Mouse (Mus musculus) left cerebral cortex, adult 8-10 months (tissue): ENCODE results near the gene Clcc1. TPM values are rescaled to one million over a fixed set of nuclear protein-coding genes. Genes with fewer than 3 reads are reported as not detected.
"Not testable (repeated sequence)": the region's sequence is repeated elsewhere in the genome, so short reads cannot be mapped to it uniquely, and the experiment has no call there.

Experiments used
- DNase-seq, 2 experiments: peaks; one replicate each; pipeline ENCODE4 v3.0.0; 2022; ENCODE audit warnings: low spot score in 2 of 2
- total RNA-seq, 4 experiments: library from RNA; stranded (reverse); gene quantifications; 2 replicates each; pipeline ENCODE4 v1.2.4; 2022

Clcc1 gene
- 10 to 100 TPM; 33.7 to 37.9 (median 35.7) TPM for total RNA-seq

DNA sequence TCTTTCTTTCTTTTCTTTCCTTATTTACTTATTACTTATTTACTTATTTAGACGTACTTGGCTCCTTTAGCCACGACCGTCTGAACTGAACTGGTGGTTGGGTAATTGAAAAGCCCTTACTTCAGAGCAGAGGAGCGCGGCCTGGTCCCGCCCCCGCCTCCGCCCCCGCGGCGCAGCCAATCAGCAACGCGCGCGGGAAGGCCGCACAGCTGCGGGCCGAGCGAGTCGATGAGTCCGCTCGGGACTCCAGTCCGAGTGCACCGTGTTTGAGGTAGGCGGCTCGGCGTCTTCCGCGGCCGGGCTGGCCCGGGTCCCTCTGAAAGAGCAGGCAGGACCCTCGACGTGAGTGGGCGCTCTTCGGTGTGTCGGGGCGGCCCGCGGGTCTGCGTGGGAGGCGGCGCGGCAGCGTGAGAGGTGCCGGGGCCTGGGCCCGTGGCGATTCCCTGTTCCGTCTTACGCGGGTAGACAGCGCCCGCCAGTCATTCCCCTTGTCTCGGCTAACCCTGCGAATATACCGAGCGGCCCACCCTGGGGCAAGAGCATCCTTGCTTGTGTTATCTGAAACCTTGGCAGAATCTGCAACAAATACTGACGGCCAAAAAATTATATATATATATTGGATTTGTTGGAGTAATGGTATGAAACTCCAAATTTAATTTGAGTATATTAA, at the start of gene Clcc1:
TSS of gene Clcc1 (plus strand) at position 204 of the 670 bp plus-strand sequence.
- peak; percentile 89 to 94 for DNase-seq

DNA sequence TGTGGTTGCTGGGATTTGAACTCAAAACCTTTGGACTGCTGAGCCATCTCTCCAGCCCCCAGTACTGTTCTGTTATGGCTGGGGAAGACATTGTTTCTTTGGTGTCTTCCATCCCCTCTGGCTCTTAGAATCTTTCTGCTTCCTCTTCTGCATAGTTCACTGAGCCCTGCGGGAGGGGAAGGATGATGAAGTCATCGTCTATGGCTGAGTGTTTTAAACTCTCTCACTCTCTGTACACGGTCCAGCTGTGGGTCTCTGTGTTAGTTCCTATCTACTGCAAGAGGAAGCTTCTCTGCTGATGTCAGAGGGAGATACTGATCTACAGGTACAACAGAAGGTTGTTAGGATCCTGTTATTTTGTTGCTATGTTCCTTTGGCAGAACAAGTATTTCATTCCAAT, 44.8 kb upstream of the Clcc1 start:
- no peak for DNase-seq

DNA sequence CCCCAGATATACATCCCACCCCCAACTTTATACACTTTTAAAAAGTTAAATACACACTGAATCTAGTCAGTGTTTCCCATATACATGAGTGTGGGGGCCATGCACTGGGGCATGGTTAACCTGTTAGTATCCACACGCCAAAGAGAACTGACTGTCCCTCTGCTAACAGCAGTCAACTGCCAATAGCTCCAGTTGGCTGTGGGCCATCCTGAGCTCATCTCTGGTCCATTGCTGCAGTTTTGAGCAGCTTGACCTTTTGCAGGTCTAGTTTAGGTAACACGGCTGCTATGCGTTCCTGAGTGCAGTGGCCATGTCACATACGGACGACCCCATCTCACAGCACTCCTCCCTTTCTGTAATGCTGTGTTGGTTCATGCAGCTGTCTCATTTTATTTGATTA, 19.0 kb upstream of the Clcc1 start:
- no peak for DNase-seq

DNA sequence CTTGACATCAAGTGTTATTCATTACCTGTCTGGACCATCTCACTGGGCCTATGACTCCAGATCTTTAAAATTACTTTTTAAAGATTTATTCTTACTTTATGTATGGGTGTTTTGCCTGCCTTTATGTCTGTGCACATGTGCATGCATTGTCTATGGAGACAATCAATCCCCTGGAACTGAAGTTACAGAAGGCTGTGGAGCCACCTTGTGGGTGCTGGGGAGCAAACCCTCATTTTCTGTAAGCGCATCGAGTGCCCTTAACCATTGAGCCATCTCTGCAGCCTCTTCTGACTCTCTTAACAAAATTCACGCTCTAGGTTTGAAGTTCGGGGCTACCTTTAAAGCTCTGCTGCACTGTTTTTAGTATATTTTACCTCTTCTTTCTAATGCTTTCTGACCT, 14.3 kb upstream of the Clcc1 start:
- DNase-seq = no peak

DNA sequence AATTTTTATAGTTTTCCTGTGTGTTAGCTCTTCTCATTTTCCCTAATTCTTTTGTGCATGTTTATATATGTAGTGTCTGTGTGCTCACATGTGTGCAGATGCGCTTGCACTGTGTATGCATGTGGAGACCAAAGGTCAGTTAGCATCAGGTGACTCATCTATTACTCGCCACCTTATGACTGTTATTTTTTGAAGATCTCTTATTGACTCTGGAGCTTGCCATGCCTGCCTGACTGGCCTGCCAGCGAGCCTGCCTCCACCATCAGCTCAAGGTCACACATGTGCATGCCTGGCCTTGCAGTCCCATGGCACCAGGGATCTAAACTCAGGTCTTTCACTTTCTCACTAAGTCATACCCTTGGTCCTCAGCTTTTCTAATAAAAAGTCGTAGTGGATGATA, 12.7 kb upstream of the Clcc1 start:
- no peak for DNase-seq

DNA sequence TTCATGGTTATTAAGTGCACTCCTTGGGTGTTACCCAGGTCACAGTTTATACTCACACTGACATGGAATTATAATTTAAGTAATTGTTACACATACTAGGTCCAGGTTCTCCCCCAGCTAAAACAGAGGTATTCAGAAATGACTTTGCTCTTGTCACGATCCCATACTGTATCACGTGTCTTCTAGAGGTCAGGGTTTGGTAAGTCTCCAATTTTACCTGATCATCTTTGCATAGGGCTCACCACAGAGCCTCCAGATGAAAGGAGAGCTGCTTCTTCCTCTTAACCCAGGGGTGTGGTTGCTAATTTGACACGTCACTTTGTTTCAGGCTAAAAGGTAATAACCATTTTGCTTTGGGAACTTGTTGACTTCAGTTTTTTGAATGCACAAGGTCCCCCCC, 8.9 kb upstream of the Clcc1 start:
- no peak for DNase-seq

DNA sequence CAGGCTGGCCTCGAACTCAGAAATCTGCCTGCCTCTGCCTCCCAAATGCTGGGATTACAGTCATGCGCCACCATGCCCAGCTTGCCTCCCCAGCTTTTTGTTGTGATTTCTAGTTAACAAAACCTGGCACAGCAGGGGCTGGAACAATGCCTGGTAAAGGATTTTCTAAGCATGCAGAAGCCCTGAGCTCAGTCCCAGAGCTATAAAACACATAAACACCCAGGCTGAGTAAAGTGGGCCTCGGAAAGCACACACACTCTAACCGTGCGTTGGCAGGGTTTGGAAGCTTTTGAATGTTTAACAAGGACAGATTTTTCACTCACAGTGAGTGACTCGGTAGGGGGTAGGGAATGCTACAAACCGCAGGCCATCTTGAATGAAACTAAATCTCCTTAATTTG, 7.7 kb upstream of the Clcc1 start:
- DNase-seq = no peak

DNA sequence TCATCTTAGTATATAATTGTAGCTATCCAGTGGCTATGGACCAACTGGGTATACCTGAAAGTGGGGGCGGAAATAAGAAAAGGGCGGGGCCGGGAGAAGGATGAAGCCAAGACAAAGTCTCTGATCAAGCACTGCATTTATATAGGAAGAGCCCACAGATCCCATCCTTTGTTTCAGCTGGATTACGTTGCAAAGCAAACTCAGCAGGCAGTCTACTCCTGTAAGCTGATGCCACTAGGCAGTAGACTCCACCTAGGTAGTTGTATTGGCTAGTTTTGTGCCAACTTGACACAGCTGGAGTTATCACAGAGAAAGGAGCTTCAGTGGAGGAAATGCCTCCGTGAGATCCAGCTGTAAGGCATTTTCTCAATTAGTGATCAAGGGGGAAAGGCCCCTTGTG, 6.0 kb upstream of the Clcc1 start:
- not testable (repeated sequence) for DNase-seq

DNA sequence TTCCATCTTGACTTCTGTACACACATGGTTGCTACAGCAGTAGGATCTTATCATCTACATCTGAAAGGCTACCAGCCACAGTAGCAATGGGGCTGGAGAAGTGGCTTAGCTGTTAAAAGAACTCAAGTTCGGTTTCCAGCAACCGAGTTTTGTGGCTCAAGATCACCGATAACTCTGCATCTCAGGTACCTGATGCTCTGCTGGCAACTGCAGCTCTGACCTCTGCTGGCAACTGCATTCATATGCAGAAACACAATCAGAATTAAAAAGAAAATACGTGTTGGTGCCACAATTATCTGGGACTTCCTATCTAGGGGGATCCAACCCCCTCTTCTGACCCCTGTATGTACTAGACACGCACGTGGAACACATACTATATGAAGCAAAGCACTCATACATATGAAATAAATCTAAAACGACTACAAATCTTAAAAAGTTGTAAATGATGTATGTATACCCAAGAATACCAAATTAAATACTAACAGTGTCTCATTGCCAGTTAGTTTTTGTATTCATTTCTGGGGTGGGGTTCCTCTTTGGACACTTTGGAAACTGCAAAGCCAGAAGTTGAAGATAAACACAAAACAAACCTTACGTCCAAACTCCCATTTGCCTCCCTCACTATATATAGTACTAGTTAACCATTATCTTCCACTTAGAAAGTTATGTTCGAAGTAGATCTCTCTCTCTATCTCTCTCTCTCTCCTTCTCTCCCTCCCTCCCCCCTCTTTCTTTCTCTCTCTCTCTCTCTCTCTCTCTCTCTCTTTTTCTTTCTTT, 659 bp upstream of the Clcc1 start:
- DNase-seq = no peak

DNA sequence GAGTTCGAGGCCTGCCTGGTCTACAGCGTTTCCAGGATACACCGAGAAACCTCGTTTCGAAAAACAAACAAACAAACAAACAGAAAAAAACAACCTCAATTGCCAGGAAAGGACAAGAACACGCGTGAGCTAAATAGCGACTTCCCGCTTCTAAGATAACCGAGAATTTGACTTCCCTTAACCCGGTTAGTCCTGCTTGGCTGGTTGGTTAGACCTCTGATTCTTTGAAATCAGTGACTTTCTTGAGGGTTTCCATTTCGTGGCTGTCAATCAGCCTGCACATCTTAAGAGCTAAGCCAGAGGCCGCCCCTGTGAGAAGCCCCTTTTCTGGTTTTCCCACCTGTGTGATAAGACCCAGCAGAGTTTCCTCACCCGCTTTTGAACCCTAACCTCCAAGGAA, 853 bp downstream of the Clcc1 start:
- DNase-seq = no peak

DNA sequence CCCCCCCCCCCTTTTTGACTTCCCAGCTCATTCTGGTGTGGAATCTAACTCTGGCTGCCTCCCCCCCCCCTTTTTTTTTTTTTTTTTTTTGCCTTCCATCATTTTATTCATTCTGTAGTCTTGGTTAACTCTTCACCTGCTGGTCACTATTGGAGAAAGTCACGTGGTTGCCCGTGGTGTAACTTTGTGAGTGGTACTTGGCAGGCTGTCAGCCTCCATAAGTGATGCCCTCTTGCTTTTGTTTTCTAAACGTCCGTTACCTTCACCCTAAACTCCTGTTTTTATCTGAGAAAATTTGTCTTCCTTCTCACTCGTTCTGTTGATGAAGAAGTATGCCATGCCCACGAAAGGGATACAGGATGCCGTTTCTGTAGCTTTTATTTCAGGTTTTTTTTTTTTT, 1.8 kb downstream of the Clcc1 start:
- no peak for DNase-seq

DNA sequence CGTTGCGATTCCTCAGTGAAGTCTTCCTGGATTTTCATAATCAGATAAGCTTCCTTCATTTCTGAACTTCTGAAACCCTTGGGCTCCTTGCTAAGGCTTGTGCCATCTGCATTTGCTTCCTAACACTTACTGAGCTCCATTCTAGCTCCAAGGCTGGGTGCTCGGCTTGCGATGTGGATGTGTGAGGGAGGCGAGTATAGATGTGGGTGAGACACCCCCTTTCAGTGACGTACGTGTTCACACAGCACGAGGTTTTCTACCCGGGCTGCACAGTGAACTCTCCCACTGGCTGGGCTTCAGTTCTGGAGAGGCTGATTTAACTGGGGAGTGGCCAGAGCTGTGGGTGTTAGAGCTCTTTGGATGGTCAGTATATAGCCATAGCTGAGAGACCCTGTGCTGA, 4.9 kb downstream of the Clcc1 start:
- no peak for DNase-seq

DNA sequence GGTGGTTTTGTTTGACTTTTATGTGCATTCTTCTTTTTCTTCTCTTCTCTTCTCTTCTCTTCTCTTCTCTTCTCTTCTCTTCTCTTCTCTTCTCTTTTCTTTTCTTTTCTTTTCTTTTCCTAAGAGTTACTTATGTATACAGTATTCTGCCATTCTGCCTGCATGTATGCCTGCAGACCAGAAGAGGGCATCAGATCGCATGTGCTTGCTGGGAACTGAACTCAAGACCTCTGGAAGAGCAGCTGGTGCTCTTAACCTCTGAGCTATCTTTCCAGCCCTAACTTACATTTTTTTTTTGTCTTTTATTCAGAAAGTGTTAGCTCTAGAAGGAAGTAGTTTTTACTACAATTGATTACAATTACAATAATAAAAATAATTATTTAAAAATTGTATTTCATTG, 7.2 kb downstream of the Clcc1 start:
- no peak for DNase-seq

DNA sequence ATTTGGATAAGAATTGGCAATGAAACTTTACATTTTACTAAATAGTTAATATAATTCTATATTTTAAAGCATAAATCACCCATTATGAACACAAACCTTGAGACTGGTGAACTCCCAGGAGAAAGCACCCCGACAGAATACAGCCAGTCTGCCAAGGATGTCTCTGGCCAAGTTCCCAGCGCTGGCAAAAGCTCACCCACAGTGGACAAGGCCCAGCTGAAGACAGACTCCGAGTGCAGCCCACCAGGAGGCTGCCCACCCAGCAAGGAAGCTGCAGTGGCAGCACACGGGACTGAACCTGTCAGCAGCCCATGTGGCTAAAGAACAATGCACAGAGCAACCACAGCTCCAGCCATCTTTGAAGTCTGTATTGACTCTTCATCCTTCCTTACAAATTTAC, 22.9 kb downstream of the Clcc1 start:
- DNase-seq = no peak

DNA sequence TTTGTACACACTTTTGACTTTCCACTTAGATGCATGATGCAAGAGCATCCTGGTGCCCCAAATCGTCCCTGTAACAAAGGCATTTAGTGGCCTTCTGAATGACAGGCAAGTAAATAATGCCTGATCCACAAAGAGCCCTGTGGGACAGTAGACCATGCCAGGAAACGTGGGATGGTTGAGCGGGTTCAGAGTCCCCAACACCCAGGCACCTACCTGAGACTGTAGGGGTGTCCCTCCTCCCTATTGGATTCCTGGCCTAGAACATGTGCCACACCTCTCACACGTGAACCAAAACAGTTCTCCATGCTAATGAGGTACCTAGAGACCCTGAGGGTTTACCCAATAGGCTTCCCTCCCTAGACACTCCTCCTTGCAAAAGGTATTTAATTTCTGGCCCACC, 27.3 kb downstream of the Clcc1 start:
- DNase-seq = no peak

DNA sequence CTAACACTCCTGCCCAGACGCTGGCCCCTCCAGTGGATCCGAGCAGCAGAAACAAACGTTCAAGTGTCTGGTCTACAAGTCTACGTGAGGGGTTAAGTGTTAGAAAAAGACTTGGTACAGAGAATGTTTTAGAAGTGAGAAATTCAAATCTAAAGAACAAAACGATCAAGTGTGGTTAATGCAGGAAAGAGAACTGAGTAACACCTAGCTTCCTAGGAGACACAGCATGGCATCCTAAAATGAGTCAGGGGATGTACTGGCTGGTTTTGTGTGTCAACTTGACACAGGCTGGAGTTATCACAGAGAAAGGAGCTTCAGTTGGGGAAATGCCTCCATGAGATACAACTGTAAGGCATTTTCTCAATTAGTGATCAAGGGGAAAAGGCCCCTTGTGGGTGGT, 29.9 kb downstream of the Clcc1 start:
- not testable (repeated sequence) for DNase-seq

DNA sequence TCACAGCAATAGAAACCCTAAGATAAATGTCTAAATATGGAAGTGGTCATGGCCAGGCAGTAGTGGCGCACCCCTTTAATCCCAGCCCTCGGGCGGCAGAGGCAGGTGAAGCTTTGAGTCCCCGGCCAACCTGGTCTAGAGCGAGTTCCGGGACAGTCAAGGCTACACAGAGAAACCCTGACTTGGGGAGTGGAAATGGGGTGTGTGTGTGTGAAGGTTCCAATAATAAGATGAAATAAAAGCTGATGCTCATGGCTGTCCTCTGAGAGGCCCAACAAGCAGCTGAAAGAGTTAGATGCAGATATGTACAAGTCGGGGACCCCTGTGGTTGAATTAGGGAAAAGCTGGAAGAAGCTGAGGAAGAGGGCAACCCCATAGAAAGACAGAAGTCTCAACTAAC, 32.0 kb downstream of the Clcc1 start:
- no peak for DNase-seq

DNA sequence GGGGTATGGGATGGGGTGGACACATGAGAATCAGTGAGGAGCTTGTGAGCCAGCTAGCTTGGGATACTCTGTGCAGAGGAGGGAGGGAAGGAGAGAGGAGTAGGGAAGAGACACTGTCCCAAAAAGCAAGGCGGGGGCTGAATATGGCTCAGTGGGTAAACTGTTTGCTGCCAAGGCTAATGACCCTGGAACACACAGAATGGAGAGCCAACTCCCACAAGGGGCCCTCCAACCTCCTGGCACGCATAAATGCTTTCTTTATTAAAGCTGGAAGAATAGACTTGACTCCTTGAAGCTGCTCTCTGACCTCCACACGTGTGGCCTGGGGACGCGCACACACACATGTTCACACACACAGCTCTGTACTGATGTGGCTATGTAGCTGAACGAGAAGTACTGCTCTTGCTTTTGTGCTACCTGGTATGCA, 35.3 kb downstream of the Clcc1 start:
- no peak for DNase-seq

DNA sequence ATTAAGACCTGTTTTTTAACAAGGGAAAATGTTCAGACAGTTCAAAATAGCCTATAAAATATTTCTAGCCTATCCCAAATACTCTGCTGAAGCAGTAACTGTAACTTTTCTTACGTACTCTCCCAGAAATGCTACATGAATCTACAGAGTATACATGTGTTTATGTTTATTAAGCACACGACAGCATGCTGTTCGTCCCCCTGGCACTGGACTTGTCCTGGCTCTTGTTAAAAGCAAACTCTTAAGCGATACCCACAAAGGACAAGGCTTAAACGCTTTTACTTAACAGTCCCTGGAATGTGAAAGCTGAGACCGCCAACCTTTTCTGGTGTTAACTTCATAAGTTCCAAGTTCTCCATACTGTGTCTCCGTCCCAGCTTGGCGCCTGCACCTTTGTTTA, 35.7 kb downstream of the Clcc1 start:
- no peak for DNase-seq

DNA sequence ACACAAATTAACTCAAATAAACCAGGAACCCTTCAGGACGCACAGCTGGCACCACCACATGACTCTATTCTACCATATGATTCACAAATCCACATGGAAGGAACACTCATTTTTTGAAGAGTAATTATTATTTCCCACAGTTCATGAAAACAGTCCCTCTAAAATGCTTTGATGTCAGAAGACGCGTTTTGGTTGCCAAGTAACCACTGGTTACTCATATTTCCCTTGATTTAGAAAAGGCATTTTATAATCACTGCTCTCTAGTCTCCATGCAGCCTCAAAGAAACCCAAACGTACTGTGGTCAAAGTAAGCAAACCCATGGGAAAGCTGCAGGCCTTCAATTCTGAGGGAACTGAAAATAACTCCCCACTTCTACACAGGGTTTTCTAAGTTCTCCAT, 36.3 kb downstream of the Clcc1 start:
- DNase-seq = no peak

DNA sequence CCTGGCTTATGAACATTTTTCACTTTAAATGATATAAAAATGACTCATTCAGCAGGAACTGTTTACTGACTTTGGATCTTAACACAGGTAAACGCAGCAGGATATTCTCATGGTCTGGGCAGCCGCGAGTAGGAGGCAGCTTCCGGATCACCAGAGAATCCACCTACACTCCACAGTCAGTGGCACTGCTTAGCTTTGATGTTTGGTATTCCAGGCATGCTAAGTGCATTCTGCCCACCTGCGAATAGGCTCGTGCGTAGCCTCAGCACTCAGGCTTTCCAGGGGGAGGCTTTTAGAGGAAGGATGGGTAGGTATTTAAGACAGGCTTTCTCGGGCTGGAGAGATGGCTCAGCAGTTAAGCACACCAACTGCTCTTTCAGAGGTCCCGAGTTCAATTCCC, 40.6 kb downstream of the Clcc1 start:
- peak in 1 of 2 experiments; percentile 57 for DNase-seq

DNA sequence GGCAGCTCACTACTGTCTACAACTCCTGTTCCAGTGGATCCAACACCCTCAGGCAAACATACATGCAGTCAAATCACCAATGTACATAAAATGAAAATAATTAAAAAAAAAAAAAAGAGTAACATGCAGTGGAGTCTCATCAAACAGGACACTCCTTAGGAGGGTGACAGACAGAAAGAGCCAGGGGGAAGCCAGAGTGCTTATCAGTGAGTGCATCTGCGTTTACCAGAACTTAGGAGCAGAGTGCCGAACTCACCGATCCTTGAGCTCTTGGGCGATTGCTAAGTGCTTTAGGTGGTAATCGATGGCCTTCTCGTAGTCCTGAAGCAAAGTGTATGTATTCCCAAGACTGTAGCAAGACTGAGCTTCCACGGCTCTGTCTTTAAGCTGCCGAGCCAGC, 44.9 kb downstream of the Clcc1 start:
- no peak for DNase-seq

DNA sequence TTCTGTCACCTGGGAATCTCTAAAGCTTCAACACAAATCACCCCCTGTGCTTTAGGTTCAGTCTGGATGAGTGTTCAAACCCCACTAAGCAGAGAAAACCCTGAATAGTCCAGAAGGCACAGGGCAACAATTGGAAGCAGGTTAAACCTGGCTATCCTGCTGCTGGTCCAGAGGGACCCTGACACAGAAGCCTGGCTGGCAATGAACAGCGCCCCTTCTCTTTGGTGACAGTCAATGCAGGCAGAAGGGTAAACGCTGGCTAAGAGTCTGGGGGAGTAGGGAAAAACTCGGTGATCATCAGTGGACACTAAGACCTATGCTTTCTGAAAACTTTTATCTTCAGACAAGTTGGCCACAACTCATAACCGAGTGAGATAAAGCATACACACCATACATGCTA, 46.1 kb downstream of the Clcc1 start:
- DNase-seq = no peak
